8 mouse cellular contexts compared by ENCODE assay signal in genomic region chr6:72200595-72201256, GRCm38 (mm10). TPM values are rescaled to one million over a fixed set of nuclear protein-coding genes. Genes with fewer than 3 reads are reported as not detected.
DNase-seq lines count a peak whose midpoint lies in the region; ATAC-seq lines count a peak whose summit lies in the region.

No protein-coding gene starts in this region.

- peak; percentile 63 for DNase-seq in gastrocnemius, adult 18-20 months (ENCODE audit: low spot score)
- DNase-seq in gastrocnemius, postnatal 10 days: no peak
- peak; percentile 70 for DNase-seq in gastrocnemius, postnatal 14 days
- DNase-seq in kidney, adult 18-20 months: peak; percentile 48
- peak; percentile 50 for DNase-seq in lung, postnatal 25 days (ENCODE audit: low spot score)
- no peak for DNase-seq in Muller cell, postnatal 12 days (ENCODE audit: inconsistent ontology term)
- no peak for DNase-seq in cerebellum, postnatal 36 days

- intact Hi-C loops in gastrocnemius, postnatal 14 days (cut with DNase I; ENCODE audit: low total_unique reads): no loop called here

- no peak for ATAC-seq in erythroblast, adult 5-6 weeks (replicated peaks; ENCODE audit: low FRiP score, poor library complexity, severe bottlenecking)

RNA-seq across cellular contexts. Expression of gene Atoh8, which starts 34.7 kb away (rescaled TPM):
- 1 to 10 TPM; 4.3 to 6.3 TPM for total RNA-seq in gastrocnemius, adult 18-20 months (2021)
- total RNA-seq in gastrocnemius, postnatal 10 days (2021): 1 to 10 TPM; 4.0 to 4.6 TPM
- total RNA-seq in gastrocnemius, postnatal 14 days (2021): 1 to 10 TPM; 5.3 to 7.1 TPM
- total RNA-seq in erythroblast, adult 5-6 weeks (2015; ENCODE audit: low replicate concordance): not detected in 2 replicates
- not detected in 2 replicates for total RNA-seq in erythroblast, adult 5-6 weeks (2017; ENCODE audit: low replicate concordance)

Comparison
In these comparisons a context has a peak if more than half of its experiments do, and no peak if none do; other contexts are left out.
1. DNase-seq: peak in gastrocnemius, adult 18-20 months (single experiment), gastrocnemius, postnatal 14 days (single experiment), kidney, adult 18-20 months (single experiment) and lung, postnatal 25 days (single experiment); none in gastrocnemius, postnatal 10 days (single experiment), Muller cell, postnatal 12 days (single experiment) and cerebellum, postnatal 36 days (0 of 2).
2. RNA of gene Atoh8, which starts 34.7 kb away (total RNA-seq): 5.3 to 7.1 TPM in gastrocnemius, postnatal 14 days, 4.3 to 6.3 TPM in gastrocnemius, adult 18-20 months and 4.0 to 4.6 TPM in gastrocnemius, postnatal 10 days; not detected in erythroblast, adult 5-6 weeks; every median in the first group is over 4 times any median in the second.